Mouse (Mus musculus) heart, postnatal 10 days (tissue): Measurements from ENCODE around the gene 1810037I17Rik. TPM values are rescaled to one million over a fixed set of nuclear protein-coding genes. Genes with fewer than 3 reads are reported as not detected.
"Not testable (repeated sequence)": the region's sequence is repeated elsewhere in the genome, so short reads cannot be mapped to it uniquely, and the experiment has no call there.

Experiments used
- DNase-seq, 2 experiments: peaks; one replicate each; pipeline ENCODE4 v3.0.0; 2021
- intact Hi-C: fragments of 180-260 bp; cut with DNase I; formaldehyde crosslinking; loops from one replicate; pipeline ENCODE4 v1.15.1; 2025
- total RNA-seq, 2 experiments: library from RNA; stranded (reverse); gene quantifications; 2 replicates each; pipeline ENCODE4 v1.2.3; 2021

1810037I17Rik gene
- total RNA-seq, 2 experiments from 2014 or later = 88.5 to 92.0 TPM

DNA sequence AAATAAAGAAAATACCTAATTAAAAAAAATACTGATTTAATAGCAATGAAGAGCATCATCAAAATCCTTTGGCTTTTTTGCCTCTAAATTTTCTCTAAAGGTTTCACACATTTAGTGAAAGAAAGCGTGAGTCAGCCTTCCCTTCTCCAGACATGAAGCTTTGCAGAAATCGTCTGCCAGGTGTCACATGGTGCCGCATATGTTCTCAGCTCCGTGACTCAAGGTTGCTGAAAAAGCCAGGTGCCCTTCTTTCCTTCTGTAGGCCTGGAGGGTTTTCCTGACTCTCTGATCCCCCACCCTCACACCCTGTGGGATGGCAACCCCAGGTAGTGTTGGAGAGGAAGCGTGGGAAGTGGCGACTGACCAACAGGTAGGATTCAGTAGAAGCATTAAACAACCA, 5.7 kb downstream of the 1810037I17Rik start:
- intact Hi-C loops = loop anchor here (10.0 kb wide), 1 partner anchor 425 kb away; no protein-coding TSS in a partner anchor
- no peak for DNase-seq

DNA sequence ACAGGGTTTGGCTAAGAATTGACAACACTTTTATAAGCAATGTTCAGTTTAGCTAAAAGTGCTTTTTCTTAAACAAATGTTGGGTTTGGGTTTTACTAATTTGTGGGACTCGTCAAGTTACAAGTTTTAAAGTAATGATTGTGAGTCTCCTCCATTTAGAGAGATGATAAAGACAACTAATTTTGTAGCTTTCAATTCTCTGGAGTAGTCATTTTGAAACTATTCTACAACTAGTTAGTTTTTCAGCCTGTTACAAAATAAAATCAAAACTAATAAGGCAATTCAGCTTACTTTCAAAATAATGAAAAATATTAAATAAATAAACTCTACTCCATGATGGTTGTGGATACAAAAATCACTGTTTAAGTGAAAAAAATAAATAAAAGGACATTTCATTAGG, 8.5 kb downstream of the 1810037I17Rik start:
- intact Hi-C loops = loop anchor here (10.0 kb wide), 1 partner anchor 422 kb away; no protein-coding TSS in a partner anchor
- DNase-seq = no peak

DNA sequence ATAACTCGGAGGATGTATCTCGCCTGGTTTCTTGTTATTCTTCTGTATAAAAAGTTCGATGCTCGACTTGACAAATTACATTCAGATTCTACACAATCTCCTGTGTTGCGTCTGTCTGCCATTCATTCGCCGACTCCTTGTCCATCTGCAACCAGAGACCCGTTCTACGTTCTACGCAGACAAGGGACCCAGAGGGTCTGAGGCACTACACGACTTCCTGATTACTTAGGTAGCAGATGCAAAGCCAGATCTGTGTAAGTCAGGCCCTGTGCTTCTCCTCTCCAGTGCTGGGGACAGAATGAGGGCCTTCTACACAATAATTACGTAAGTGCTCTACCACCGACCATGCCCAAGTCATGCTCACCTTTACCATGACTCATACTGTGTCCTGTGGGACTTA, 13.2 kb downstream of the 1810037I17Rik start:
- intact Hi-C loops = loop anchor here (10.0 kb wide), 1 partner anchor 418 kb away; no protein-coding TSS in a partner anchor
- not testable (repeated sequence) for DNase-seq

DNA sequence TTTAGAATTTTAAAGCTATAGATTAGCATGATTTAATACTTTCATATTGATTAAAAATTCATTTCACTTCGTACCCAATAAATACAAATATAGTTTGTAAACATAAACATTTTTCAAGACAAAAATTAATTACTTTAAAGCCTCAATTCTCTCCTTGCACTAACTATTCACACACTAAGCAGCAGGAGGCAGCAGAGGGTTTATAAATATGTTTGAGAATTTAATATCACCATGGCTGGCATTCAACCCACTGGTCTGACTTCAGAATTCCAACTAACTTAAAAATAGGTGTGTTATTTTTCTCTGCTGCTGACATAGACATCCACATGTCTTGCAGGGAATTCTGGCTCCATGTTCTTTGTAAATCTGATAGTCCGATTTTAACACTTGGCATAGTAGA, 15.2 kb downstream of the 1810037I17Rik start:
- peak; percentile 78 to 86 for DNase-seq
- intact Hi-C loops = loop anchor here (1.0 to 10.0 kb wide), 3 partner anchors 164 to 416 kb away; no protein-coding TSS in a partner anchor

DNA sequence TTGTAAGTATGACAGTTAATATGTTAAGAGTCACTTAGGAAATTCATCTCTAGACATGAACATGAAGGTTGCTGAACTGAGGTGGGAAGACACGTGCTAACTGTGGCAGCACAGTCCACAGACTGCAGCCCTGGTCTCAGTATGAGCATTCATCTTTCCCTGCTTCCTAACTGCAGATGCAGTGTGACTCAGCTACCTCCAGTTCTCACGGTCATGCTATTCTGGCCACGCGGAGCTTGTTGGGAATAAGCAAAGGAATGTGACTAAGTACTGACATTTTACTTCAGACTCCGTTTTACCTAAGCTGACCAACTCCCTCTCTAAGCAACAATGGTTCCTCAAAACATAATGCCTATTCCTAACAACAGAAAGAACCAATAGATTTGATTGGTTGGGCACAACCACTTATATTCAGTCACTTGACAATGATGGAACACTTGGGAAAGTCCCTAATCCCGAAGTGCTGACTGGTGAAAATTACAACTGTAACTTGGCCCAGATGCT, 19.4 kb downstream of the 1810037I17Rik start:
- intact Hi-C loops = loop anchor here (10.0 kb wide), 1 partner anchor 381 kb away; no protein-coding TSS in a partner anchor
- no peak for DNase-seq

DNA sequence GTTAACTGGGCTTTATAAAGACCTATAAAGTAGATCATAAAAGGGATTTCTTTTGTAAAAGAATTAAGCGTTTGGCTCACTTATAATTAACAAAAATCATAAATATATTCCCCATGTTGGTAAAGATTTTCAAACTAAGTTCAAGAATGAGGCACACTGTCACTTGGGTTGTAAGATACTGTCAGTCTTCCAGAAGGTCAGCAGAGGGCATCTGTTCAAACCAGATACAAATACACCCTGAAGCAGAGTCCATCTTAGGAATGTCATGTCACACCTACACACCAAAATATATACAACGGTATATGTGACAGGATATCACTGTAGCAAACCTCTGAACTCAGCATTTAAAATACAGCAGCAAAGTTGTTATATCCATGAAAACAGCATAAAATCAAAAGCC, 26.1 kb downstream of the 1810037I17Rik start:
- intact Hi-C loops = loop anchor here (10.0 kb wide), 1 partner anchor 395 kb away; no protein-coding TSS in a partner anchor

DNA sequence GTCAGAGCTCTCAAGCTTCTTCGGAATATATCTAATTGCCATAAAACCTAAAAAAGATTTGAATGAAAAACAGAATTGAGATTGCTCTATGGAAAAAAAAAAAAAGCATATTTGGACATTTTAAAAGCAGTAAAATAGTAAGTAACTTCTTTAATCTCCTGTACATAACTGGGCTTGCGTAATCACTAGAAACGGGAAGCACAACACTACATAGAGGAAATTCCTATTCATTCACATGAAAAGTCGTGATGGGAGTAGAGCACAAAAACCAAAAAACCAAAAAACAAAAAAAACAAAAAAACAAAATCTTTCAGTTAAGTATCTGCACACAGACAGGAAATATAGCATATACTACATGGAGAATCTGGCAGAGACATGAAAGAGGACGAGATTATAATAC, 40.3 kb downstream of the 1810037I17Rik start:
- no peak for DNase-seq
- intact Hi-C loops = no loop called here

More for the DNA sequence above, 26.1 kb downstream of the 1810037I17Rik start:
- no peak for DNase-seq

DNA sequence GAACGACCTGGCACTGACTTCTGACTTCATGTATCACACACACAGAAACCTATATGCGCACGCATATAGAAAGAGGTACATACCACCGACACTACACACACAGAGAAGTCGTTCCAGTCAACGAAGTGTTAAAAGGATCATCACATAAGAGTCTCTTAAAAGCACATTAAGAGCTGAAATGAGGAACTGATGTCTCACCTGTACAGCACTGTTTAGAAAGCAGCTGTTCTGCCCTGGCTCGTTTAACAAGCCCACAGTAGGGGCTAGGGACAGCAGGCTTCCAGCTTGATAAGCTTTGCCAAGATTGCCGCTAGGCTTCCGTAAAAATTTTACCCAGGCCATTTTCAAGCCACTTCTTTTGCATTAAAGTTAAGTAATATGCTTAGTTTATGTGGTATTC, 44.4 kb downstream of the 1810037I17Rik start:
- intact Hi-C loops = no loop called here
- DNase-seq = no peak

DNA sequence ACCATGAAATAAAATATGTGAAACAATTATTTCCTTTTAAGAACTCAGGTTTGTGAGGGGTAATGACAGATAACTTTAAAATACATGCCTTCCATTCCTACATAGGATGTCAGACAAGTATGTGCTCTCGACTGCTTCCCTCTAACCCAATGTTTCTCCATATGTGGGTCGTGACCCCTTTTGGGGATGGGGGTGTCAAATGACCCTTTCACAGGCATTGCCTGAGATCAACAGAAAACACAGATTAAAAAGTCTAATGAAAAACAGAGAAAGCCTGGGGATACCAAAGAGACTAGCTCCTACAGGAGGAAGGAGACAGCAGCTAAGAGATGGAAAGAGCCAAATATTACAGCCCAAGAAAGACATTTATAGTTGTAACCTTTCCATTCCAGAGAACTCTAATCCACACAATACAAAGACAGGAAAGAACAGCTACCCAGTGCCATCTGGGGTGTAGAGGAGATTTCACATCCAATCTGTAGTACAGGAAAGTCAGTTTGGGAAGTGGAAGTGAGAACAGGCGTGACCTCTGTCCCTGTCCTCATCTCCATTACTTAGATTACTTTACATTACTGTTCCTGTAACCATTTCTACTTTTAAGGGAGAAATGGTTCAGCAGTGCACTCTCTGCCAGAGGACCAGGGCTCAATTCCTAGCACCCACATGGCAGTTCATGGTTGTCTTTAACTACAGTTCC, 48.3 kb downstream of the 1810037I17Rik start:
- intact Hi-C loops = no loop called here
- no peak for DNase-seq

DNA sequence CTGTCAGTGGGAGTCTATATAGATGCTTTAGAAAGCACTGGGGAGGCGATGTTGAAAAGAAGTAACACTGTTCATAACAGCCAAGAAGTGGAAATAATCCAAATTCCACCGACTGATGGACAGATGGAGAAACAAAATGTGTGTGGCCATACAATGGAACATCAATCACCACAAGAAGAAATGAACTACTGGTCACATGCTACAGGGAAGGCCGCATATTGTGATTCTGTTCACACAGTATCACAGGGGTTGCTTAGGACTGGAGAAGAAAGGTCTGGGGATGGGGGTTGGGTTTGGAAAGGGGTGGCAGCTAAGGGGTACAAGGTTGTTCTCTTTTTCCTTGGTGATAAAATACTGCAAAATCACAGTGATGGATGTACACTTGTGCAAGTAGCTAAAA, 50.8 kb downstream of the 1810037I17Rik start:
- no peak for DNase-seq
- intact Hi-C loops = no loop called here

DNA sequence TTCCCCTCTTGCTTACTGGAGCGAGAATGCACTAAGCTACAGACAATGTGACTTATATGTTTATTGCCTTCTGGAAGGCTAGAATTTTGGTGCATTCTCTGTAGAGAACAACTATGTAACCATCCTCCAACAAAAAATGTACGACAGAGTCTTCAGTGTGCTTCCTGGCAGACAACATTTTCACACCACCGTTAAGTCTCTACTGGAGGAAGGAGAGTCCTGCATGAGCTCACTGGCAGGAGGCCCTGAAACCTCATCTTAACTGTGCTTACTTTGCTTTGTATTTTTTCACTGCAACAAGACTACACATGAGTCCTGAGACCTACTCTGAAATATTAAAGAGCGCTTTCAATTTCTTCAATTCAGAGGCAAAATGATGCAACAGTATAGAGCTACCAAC, 51.4 kb downstream of the 1810037I17Rik start:
- intact Hi-C loops = no loop called here
- no peak for DNase-seq

Other genes with a start within 250 kb of the 1810037I17Rik start
- gene Pde5a, start 195.3 kb upstream of the 1810037I17Rik start, total RNA-seq = 10 to 100 TPM; 10.5 to 12.9 TPM
- gene Fabp2, start 29.1 kb upstream of the 1810037I17Rik start, total RNA-seq = not detected
- gene Gm10959, start 4.8 kb upstream of the 1810037I17Rik start, total RNA-seq = not detected
- 1 to 10 TPM; 8.3 to 8.4 TPM for gene Usp53, start 60.3 kb downstream of the 1810037I17Rik start, total RNA-seq
- 1,000 to 10,000 TPM; 1,201 to 1,221 TPM for gene Myoz2, start 110.8 kb downstream of the 1810037I17Rik start, total RNA-seq